Mouse (Mus musculus) lung, postnatal 36 days (tissue): ENCODE measurements at regions not wholly inside any gene's neighbourhood (a gene's known extent, or its start where the extent isn't known, plus 50 kb on each side); places are given as distances from the start of the nearest gene placed in this dataset.

Source experiments
- DNase-seq: peaks from one replicate; pipeline ENCODE4 v3.0.0; 2022; ENCODE audit warnings: mixed read lengths

- peak; percentile 45 for DNase-seq
Observed at GRCm38 (mm10) chr15:36346126-36346525, 661.4 kb downstream of the Zfp706 start.

DNA sequence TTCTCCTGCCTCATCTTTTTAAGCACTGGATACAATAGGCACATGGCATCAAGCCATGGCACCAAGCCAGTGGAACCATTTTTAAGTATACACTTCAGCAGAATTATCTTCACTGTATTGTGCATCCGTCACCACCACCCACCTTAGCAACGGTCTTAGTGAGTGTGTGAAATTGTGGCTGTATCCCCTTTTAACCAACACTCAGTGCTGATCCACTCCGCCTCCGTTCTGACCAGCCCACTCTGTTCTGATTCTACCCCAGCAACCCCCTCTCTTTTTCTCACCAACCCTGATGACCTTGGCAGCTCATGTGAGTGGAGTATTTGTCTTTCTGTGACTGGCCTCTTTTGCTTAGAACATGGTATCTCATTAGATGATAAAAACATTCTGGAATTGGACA is 662.2 kb downstream of the Zfp706 start:
- DNase-seq = peak; percentile 59

GRCm38 (mm10) chr15:36339971-36340550 is 667.5 kb downstream of the Zfp706 start:
- DNase-seq = no peak

- DNase-seq = no peak
Observed at GRCm38 (mm10) chr15:36338766-36339165, 668.8 kb downstream of the Zfp706 start.

GRCm38 (mm10) chr15:36336857-36337256 is 670.7 kb downstream of the Zfp706 start:
- DNase-seq = no peak

DNA sequence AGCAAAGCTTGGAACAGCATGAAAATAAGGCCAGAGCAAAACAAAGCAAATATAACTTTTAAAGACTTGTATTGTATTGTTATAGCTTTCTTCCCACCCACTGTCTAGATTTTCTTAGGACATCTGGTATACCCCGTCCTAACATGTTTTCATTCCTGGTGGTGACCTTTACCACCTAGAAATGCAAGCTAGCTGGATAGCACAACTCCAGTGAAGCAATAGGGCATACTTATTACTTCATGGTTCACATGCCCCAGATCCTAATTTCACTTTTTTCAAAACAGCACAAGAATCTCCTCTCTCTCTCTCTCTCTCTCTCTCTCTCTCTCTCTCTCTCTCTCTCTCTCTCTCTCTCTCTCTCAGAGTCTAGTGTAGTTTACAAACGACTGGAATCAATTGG is 672.5 kb downstream of the Zfp706 start:
- peak; percentile 48 for DNase-seq

GRCm38 (mm10) chr15:36334436-36335113 is 673.0 kb downstream of the Zfp706 start:
- DNase-seq = peak; percentile 38

DNA sequence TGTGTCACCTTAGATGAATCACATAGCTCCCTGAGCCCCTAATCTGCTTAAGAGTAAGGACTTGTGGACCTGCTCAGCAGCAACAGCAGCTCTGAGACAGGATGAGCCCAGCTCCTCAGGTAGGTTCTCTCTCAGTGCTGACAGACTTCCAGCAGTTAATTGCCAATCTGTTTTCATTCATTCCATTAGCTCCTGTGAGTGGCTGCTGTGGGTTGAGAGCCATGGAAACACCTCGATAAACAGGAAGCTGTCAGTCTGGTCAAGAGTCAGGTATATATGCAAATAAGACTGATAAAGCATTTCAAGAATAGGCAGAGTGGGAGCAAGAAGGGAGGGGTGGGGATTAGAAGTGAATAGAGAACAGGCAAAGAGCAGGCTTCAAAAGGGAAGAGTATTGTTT is 673.7 kb downstream of the Zfp706 start:
- peak; percentile 25 for DNase-seq

DNA sequence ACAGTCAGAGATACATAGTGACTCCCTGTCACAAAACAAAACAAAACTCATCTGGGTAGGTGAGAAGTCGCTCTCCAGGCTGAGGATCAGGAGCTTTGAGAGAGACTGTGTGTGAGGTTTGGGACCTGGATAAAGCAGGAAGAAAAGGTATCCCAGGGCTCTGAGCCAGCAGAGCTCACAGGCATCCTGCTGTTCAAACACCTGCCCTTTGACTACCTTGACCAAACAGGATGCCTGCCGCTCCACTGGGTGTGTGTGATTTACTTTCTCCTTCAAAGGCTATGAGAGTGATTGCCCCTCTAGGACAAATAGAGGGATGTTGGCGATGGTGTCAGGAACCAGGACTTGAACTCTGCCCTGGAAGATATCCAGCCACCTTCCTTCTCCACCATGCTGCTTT is 674.3 kb downstream of the Zfp706 start:
- peak; percentile 15 for DNase-seq
